Mouse (Mus musculus) erythroblast, embryonic 14.5 days (primary cell): ENCODE data around the gene Micu1. TPM values are rescaled to one million over a fixed set of nuclear protein-coding genes. Genes with fewer than 3 reads are reported as not detected.
A peak's percentile ranks its signal among the peaks of the same experiment; 100 is the strongest.
"Not testable (repeated sequence)": the region's sequence is repeated elsewhere in the genome, so short reads cannot be mapped to it uniquely, and the experiment has no call there.

Experiments
- H3K27me3 ChIP-seq: 2 replicates; pipeline ENCODE4 v1.6.1; 2012; ENCODE audit warnings: inconsistent platforms; ENCODE audit not compliant: control insufficient read depth
- H3K36me3 ChIP-seq: 2 replicates; pipeline ENCODE4 v1.6.1; 2012; ENCODE audit warnings: mild to moderate bottlenecking, inconsistent platforms; ENCODE audit not compliant: control insufficient read depth
- H3K4me1 ChIP-seq: 2 replicates; pipeline ENCODE4 v1.6.1; 2012; ENCODE audit warnings: inconsistent platforms; ENCODE audit not compliant: control insufficient read depth
- H3K4me3 ChIP-seq: replicated peaks from 2 replicates; pipeline ENCODE3; 2012; ENCODE audit warnings: moderate library complexity, mild to moderate bottlenecking, inconsistent platforms
- H3K9me3 ChIP-seq: 2 replicates; pipeline ENCODE4 v1.6.1; 2012; ENCODE audit warnings: low read length, inconsistent platforms, mixed read lengths; ENCODE audit not compliant: control insufficient read depth
- GATA1 ChIP-seq: IDR thresholded peaks from 2 replicates; pipeline ENCODE4 v1.6.1; 2012; ENCODE audit warnings: low read length, inconsistent platforms, mixed read lengths
- TAL1 ChIP-seq: IDR thresholded peaks from 3 replicates; pipeline ENCODE4 v1.6.1; 2012; ENCODE audit warnings: low read length, inconsistent platforms, mixed read lengths
- polyA plus RNA-seq: library from polyadenylated mRNA; stranded (reverse); fragments of >175 nt; gene quantifications from 2 replicates; pipeline ENCODE4 v1.2.3, GENCODE M21; 2012

The Micu1 gene
- 7.2 and 7.5 TPM in 2 replicates for polyA plus RNA-seq

DNA sequence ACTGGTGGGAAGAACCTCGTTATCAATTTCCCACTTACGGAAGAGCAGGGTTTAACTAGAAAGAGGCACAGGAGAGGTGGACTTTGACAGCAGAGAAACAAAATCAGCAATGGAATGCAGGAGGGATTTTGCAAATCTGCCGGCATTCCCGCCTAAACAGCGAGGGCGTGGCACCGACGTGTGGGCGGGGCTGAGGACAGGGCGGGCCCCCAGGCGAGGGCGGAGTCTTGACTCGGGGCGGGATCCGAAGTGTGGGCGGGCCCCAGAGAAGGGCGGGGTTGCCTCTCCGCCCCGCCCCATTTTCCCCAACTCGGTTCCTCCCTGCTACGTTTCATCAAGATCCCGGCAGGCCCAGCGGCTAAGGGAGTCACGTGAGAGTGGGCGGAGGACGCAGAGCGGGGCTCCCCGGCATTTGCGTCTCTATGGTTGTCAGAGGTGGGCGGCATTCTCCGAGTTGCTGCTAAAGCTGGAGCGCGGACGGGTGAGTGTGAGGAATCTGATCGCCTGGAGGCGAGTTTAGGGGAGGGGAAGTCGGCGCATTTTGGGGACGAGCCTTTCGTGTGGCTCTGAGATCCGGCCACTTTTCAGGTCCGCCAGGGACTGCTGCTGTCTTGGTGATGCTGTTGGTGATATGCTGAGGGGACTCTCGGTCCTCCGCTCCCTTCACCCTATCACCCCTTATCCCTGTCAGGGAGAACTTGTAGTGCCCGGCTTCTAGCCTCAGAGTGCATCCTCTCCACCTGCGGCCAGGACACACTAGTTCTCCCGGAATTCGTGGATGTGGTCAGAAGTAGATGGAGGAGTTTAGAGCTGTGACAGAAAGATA lies at the start of gene Micu1:
Gene Micu1 (plus strand): TSS at position 271 of the 826 bp plus-strand sequence.
- Histone ChIP-seq H3K4me1 (peaks cover 32% of the 10 kb centered on the region), H3K4me3 (peak within 1 kb of the TSS; percentile 85), H3K9me3 (no peaks in the 10 kb centered on the region), H3K27me3 (no peaks in the 10 kb centered on the region), H3K36me3 (peaks cover 10% of the 10 kb centered on the region)
- 0 out of 2 replicates have a peak, but pooled peaks have one; percentile 10 for TF ChIP-seq GATA1
- no peak for TF ChIP-seq TAL1

DNA sequence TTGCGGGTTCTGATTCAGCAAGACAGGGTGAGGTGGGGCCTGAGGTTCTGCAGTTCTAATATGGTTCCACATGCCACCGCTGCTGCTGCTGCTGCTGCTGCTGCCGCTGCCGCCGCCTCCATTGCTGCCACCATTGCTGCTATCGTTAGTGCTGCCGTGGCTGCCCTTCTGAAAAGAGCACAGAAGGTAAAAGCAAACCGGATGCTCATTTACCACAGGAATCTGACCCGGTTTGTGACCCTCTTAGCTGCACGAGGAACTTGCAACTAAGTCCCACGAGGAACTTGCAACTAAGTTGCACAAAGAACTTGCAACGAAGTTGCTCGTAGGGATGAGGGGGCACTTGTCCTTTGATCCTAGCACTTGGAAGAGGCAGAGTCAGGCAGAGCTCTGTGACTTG lies 45.5 kb upstream of the Micu1 start:
- Histone ChIP-seq H3K9me3 (no peaks in the 10 kb centered on the region), H3K4me1 (no peaks in the 10 kb centered on the region), H3K27me3 (no peaks in the 10 kb centered on the region), H3K36me3 (no peaks in the 10 kb centered on the region), H3K4me3 (no peak overlapping the region)
- TF ChIP-seq TAL1, result no peak
- TF ChIP-seq GATA1, result no peak

DNA sequence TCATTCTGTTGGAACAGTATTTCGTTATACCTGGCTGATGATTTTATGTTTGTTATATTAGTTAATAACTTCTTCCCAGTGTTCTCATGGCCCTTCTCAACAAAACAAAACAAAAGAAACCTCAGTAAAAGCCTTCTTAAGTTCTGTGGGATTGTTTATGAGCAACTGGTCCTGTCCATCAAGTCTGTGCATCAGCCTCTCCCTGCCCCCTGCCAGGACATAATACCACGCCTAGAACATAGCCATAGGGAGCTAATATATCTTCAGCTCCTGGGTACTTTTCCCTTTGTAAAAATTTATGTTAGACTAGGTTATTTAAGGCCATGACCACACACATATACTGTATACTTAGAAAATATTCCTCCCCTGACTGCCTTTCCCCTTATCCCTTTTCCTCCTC lies 37.5 kb upstream of the Micu1 start:
- Histone ChIP-seq H3K4me1 (no peaks in the 10 kb centered on the region), H3K27me3 (no peaks in the 10 kb centered on the region), H3K36me3 (no peaks in the 10 kb centered on the region), H3K4me3 (no peak overlapping the region), H3K9me3 (no peaks in the 10 kb centered on the region)
- TF ChIP-seq GATA1, result no peak
- TF ChIP-seq TAL1, result no peak

DNA sequence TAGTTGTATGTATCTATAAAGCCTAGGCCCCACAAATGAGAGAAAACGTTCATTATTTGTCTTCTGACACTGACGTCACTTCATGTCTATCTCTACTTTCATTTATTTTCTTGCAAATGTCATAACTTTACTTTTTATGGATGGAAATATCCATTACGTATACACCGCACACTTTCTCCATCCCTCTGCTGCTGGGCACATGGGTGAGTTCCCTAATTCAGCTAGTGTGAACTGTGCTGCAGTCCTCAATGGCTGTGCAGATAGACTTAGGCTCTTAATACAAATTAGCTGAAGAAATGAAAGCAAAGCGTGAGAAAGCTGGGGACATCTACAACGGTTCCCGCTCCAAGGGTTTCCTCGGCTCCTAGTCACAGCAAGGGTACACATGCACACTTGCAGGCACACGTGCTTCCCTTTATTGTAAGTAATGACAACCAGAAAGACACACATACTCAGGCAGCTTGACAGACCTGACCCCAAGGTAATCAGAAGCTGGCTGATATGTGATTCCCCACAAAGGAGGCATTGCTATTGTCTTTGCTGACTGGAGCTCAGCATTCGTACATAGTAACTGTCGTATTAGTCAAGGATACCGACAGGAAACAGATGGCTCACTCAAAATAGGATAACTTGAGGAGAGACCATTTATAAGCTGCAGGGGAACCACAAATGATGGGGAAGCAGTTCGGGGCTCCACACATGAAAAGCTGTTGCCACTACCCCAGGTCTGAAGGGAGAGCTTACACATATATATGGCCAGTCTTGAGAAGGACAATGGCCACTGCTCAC lies 36.6 kb upstream of the Micu1 start:
- TF ChIP-seq TAL1 (no peak), GATA1 (no peak)
- Histone ChIP-seq H3K4me3 (no peak overlapping the region), H3K27me3 (no peaks in the 10 kb centered on the region), H3K36me3 (no peaks in the 10 kb centered on the region), H3K4me1 (no peaks in the 10 kb centered on the region), H3K9me3 (no peaks in the 10 kb centered on the region)

DNA sequence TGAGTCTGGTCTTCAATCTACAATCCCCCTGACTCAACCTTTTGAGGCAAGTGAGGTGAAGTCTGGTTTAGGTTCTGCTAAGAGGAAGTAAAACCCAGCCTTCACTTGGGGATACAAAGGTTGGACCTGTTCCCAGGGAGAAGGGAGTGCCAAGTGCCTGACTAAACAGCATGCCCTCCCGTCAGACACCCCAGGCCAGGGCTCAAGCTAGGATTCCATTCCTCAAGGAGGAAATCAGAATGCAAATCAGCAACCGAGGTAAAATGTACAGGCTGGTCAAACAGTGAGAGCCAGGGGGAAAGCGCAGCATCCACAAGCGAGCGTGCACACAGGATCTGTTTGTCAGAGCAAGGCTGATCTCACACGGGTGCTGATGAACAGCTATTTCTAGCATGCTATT lies 34.9 kb upstream of the Micu1 start:
- H3K9me3 ChIP-seq, result no peaks in the 10 kb centered on the region
- TF ChIP-seq TAL1 (no peak), GATA1 (no peak)
- no peaks in the 10 kb centered on the region for H3K27me3 ChIP-seq
- no peak overlapping the region for H3K4me3 ChIP-seq
- H3K36me3 ChIP-seq, result no peaks in the 10 kb centered on the region
- no peaks in the 10 kb centered on the region for H3K4me1 ChIP-seq

DNA sequence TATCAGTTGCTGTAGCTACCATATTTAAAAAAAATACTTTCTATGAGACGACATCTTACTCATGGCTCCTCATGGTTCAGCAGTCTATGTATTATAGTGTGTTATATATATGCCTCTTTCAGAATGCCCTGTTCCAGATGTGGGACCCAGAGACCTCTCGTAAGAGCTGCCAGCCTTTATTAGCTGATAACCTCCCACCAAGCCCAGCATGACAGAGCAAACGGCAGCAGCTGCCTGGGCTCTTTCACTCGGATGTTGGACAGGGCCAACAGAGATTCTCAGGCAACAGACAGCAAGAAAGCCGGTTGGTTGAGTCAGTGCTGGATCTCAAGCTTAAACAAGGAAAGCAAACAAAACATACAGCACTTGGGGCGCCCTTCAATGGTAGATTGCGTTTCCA lies 33.8 kb upstream of the Micu1 start:
- Histone ChIP-seq H3K4me3 (no peak overlapping the region), H3K27me3 (no peaks in the 10 kb centered on the region), H3K9me3 (no peaks in the 10 kb centered on the region), H3K4me1 (no peaks in the 10 kb centered on the region), H3K36me3 (no peaks in the 10 kb centered on the region)
- TF ChIP-seq TAL1 (no peak), GATA1 (no peak)

DNA sequence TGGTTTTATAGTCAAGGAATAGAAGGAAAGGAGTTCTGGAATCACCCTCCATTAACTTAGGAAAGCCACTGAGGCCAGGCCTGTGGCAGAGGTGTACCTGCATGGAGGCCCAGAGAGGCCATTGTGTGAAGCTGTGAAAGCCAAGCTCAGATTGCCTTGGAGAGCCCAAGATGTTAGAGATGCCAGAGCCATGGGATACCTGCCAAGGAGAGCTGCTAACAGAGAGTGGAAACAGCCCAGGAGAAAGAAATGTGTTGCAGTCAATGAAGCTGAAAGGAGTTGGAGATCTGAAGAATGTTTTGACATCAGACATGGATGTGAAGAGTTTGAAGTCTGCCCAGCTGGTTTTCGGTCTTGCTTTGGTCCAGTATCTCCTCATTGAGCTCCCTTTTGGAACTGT lies 24.4 kb upstream of the Micu1 start:
- Histone ChIP-seq H3K27me3 (no peaks in the 10 kb centered on the region), H3K36me3 (no peaks in the 10 kb centered on the region), H3K4me1 (no peaks in the 10 kb centered on the region), H3K4me3 (no peak overlapping the region), H3K9me3 (peaks cover 3% of the 10 kb centered on the region)
- no peak for TF ChIP-seq TAL1
- no peak for TF ChIP-seq GATA1

DNA sequence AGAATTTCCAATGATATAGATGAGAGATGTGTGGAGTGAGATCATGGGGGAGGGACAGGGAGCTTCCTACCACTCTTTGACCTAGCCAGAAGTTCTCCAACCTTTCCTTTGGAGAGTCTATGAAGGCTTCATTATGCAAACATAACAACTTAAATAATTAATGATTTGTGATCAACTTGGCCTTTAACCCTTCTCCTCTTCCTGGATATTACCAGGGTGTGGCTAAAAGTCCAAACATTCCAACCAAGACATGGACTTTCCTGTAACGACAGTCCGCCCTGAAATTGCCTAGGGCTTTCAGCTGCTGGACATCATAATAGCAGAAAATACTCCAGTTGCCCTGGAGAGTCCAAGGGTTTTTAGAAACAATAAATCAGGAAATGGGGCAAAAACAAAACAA lies 23.1 kb upstream of the Micu1 start:
- TF ChIP-seq TAL1 (no peak), GATA1 (no peak)
- Histone ChIP-seq H3K4me1 (no peaks in the 10 kb centered on the region), H3K36me3 (no peaks in the 10 kb centered on the region), H3K4me3 (no peak overlapping the region), H3K27me3 (no peaks in the 10 kb centered on the region), H3K9me3 (peaks cover 3% of the 10 kb centered on the region)

DNA sequence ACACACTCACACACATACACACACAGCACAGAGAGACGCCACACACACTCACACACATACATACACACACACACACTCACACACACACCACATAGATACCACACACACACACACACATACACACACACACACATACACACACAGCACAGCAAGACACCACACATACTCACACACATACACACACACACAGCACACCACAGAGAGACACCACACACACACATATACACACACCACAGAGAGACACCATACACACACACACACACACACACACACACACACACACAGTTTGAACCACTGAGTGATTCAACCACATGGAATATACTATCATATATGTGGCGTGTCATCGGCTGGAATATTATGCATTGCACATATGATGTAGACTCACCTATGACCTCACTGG lies 16.7 kb upstream of the Micu1 start:
- H3K4me3 ChIP-seq, H3K4me1 ChIP-seq, H3K36me3 ChIP-seq, H3K27me3 ChIP-seq, H3K9me3 ChIP-seq: not testable (repeated sequence)
